Mouse (Mus musculus): ENCODE data around the gene Ly75. TPM values are rescaled to one million over a fixed set of nuclear protein-coding genes. Genes with fewer than 3 reads are reported as not detected.

Ly75 gene
- polyA plus RNA-seq, 1 experiment from 2014 or later, result 1.1 TPM

GRCm38 (mm10) chr2:60322031-60322726 lies 60.9 kb downstream of the Ly75 start:
- H3K9ac ChIP-seq, result no peak overlapping the region
- H3K9me3 ChIP-seq (replicated peaks), result no peaks in the 10 kb centered on the region
- ATAC-seq (ENCODE audit: insufficient number of reproducible peaks, low FRiP score, low TSS enrichment, low read depth), result no peak
- WGBS, result 36% methylated on average over 6 of the region's 6 CpGs
- no peaks in the 10 kb centered on the region for H3K36me3 ChIP-seq
- no peak overlapping the region for H3K27ac ChIP-seq (replicated peaks)
- no peak overlapping the region for H3K4me2 ChIP-seq (replicated peaks)
- no peaks in the 10 kb centered on the region for H3K27me3 ChIP-seq
- no peak overlapping the region for H3K4me3 ChIP-seq (replicated peaks)
- no peaks in the 10 kb centered on the region for H3K4me1 ChIP-seq

- no peaks in the 10 kb centered on the region for H3K27me3 ChIP-seq
- H3K36me3 ChIP-seq, result no peaks in the 10 kb centered on the region
- no peak overlapping the region for H3K27ac ChIP-seq (replicated peaks)
- no peak overlapping the region for H3K4me3 ChIP-seq (replicated peaks)
- 48% methylated on average over 4 of the region's 4 CpGs for WGBS
- no peak overlapping the region for H3K9ac ChIP-seq
- no peaks in the 10 kb centered on the region for H3K4me1 ChIP-seq
- no peak for ATAC-seq (ENCODE audit: insufficient number of reproducible peaks, low FRiP score, low TSS enrichment, low read depth)
- H3K4me2 ChIP-seq (replicated peaks), result no peak overlapping the region
- no peaks in the 10 kb centered on the region for H3K9me3 ChIP-seq (replicated peaks)
Measured at GRCm38 (mm10) chr2:60303796-60304195, 79.3 kb downstream of the Ly75 start.

DNA sequence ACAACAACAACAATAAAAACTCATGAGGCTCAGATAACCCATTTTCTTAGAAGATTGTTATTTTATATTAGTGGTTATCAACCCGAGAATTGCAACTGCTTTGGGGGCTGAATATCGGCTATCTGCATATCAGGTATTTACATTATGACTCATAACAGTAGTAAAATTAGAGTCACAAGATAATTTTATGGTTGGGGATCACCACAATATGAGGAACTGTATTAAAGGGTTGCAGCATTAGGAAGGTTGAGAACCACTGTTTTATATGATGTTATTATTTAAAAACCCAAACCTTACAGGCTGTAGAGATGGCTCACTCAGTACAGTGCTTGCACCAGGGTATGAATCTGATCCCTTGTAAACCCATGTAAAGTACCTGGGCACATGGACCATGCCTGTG lies 83.8 kb downstream of the Ly75 start:
- 88% methylated on average over 2 of the region's 2 CpGs for WGBS
- no peaks in the 10 kb centered on the region for H3K36me3 ChIP-seq
- H3K4me1 ChIP-seq, result no peaks in the 10 kb centered on the region
- H3K4me2 ChIP-seq (replicated peaks), result no peak overlapping the region
- ATAC-seq (ENCODE audit: insufficient number of reproducible peaks, low FRiP score, low TSS enrichment, low read depth), result no peak
- no peak overlapping the region for H3K4me3 ChIP-seq (replicated peaks)
- H3K27me3 ChIP-seq, result no peaks in the 10 kb centered on the region
- no peak overlapping the region for H3K27ac ChIP-seq (replicated peaks)
- no peaks in the 10 kb centered on the region for H3K9me3 ChIP-seq (replicated peaks)
- H3K9ac ChIP-seq, result no peak overlapping the region

DNA sequence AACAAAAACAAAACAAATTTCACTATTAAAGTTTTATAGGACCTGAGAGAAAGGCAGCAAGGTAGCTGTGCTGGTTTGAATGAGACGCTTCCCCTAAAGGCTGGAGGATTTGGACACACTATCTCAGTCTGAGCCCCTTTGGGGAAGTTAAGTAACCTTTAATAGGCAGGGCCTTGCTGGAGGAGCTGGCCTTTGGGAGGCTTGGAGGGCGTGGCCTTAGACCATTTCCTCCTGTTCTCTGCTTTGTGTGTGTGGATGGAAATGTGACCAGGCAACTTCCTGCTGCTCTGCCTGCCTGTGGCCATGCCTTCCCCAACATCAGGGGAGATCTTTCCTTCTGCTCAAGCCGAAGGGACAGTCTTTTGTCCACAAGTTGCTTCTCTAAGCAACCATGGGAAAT lies 84.8 kb downstream of the Ly75 start:
- 76% methylated on average over 3 of the region's 3 CpGs for WGBS
- no peak overlapping the region for H3K9ac ChIP-seq
- no peak overlapping the region for H3K4me2 ChIP-seq (replicated peaks)
- no peaks in the 10 kb centered on the region for H3K36me3 ChIP-seq
- no peaks in the 10 kb centered on the region for H3K9me3 ChIP-seq (replicated peaks)
- H3K4me3 ChIP-seq (replicated peaks), result no peak overlapping the region
- H3K27me3 ChIP-seq, result no peaks in the 10 kb centered on the region
- ATAC-seq (ENCODE audit: insufficient number of reproducible peaks, low FRiP score, low TSS enrichment, low read depth), result no peak
- H3K27ac ChIP-seq (replicated peaks), result no peak overlapping the region
- H3K4me1 ChIP-seq, result no peaks in the 10 kb centered on the region

- Histone ChIP-seq H3K36me3 (no peaks in the 10 kb centered on the region), H3K4me3 (replicated peaks) (no peak overlapping the region), H3K4me1 (no peaks in the 10 kb centered on the region), H3K27ac (replicated peaks) (no peak overlapping the region), H3K9ac (no peak overlapping the region), H3K4me2 (replicated peaks) (no peak overlapping the region), H3K27me3 (no peaks in the 10 kb centered on the region), H3K9me3 (replicated peaks) (no peaks in the 10 kb centered on the region)
- ATAC-seq (ENCODE audit: insufficient number of reproducible peaks, low FRiP score, low TSS enrichment, low read depth), result no peak
- WGBS, result 75% methylated on average over 4 of the region's 4 CpGs
Measured at GRCm38 (mm10) chr2:60291381-60291780, 91.7 kb downstream of the Ly75 start.

DNA sequence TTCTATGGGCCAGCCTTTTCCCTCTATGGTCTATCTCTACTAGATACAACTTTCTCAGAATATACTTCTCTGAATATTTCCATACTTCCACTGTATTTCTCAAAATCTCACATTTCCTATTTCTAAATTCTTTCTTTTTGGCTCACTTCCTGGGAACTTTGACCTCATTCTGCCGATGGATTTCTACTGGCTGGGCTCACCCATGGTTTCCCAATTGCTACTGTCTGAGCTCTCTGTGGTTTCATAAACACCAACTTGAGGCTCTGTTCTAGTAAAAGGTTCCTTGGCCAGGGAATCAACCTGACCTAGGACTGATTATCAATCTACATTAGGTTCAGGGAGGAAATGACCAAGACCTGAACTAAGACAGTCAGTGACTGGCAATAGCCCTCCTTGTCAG lies 93.7 kb downstream of the Ly75 start:
- no peaks in the 10 kb centered on the region for H3K36me3 ChIP-seq
- WGBS, result 77% methylated on average over 1 of the region's 1 CpGs
- no peaks in the 10 kb centered on the region for H3K4me1 ChIP-seq
- no peak overlapping the region for H3K4me2 ChIP-seq (replicated peaks)
- H3K9ac ChIP-seq, result no peak overlapping the region
- no peak overlapping the region for H3K4me3 ChIP-seq (replicated peaks)
- H3K27me3 ChIP-seq, result no peaks in the 10 kb centered on the region
- H3K9me3 ChIP-seq (replicated peaks), result no peaks in the 10 kb centered on the region
- no peak for ATAC-seq (ENCODE audit: insufficient number of reproducible peaks, low FRiP score, low TSS enrichment, low read depth)
- H3K27ac ChIP-seq (replicated peaks), result no peak overlapping the region

DNA sequence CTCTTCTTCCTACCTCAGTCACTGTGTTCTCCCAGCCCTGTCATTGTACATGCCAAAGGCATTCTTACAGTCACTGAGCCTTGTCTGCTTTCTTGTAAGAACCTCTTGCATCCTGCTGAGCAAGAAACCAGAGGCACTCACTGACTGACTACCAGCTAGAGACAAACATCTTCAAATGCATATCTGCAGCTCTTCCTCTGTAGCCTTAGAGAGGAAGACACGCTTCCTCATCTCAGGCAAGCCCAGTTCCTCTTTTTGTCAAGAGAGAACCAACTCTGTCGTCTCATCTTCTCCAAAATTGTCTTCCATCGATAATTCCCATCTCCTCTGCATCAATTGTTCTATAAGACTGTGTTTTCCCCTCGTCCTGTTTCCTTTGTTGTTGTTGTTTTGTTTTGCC lies 94.5 kb downstream of the Ly75 start:
- Histone ChIP-seq H3K27me3 (no peaks in the 10 kb centered on the region), H3K4me1 (0 out of 2 replicates have a peak, but pooled peaks cover 1% of the 10 kb centered on the region), H3K36me3 (no peaks in the 10 kb centered on the region), H3K4me3 (replicated peaks) (no peak overlapping the region), H3K27ac (replicated peaks) (no peak overlapping the region), H3K4me2 (replicated peaks) (no peak overlapping the region), H3K9ac (no peak overlapping the region), H3K9me3 (replicated peaks) (no peaks in the 10 kb centered on the region)
- WGBS, result 77% methylated on average over 4 of the region's 4 CpGs
- ATAC-seq (ENCODE audit: insufficient number of reproducible peaks, low FRiP score, low TSS enrichment, low read depth), result no peak

DNA sequence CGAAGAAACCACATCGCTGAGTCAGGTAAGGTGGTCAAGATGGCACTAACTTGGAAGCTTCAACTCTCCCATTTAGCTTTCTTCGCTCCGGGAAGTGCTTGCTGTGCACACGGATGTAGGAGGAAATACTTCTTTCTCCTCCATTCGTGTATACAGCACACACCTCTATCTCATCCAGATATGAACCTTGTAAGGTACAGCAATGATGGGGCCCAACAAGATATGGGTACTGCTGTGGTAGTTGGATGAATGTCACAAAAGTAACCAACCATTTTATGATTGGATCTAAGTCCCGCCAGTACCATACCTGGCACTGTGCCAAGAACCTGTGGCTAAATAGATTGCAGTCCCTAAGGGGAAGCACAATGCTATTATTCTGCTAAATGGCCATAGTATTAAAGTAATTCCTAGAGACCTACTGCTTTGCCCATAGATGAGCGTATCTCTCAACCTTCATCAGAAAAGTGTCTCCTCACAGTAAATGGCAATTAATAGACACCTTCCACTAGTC lies 97.9 kb downstream of the Ly75 start:
- no peaks in the 10 kb centered on the region for H3K9me3 ChIP-seq (replicated peaks)
- H3K36me3 ChIP-seq, result no peaks in the 10 kb centered on the region
- 85% methylated on average over 8 of the region's 8 CpGs for WGBS
- H3K4me3 ChIP-seq (replicated peaks), result no peak overlapping the region
- no peak overlapping the region for H3K27ac ChIP-seq (replicated peaks)
- 0 out of 2 replicates have a peak, but pooled peaks cover 7% of the 10 kb centered on the region for H3K4me1 ChIP-seq
- ATAC-seq (ENCODE audit: insufficient number of reproducible peaks, low FRiP score, low TSS enrichment, low read depth), result no peak
- no peaks in the 10 kb centered on the region for H3K27me3 ChIP-seq
- no peak overlapping the region for H3K4me2 ChIP-seq (replicated peaks)
- H3K9ac ChIP-seq, result no peak overlapping the region

- H3K9ac ChIP-seq, result peak within 1 kb of the TSS; percentile 48
- no peaks in the 10 kb centered on the region for H3K36me3 ChIP-seq
- peak within 1 kb of the TSS; percentile 57 for H3K4me3 ChIP-seq (replicated peaks)
- no peak for ATAC-seq (ENCODE audit: insufficient number of reproducible peaks, low FRiP score, low TSS enrichment, low read depth)
- no peaks in the 10 kb centered on the region for H3K9me3 ChIP-seq (replicated peaks)
- H3K27ac ChIP-seq (replicated peaks), result peak within 1 kb of the TSS; percentile 71
- peak within 1 kb of the TSS; percentile 92 for H3K4me2 ChIP-seq (replicated peaks)
- H3K4me1 ChIP-seq, result 0 out of 2 replicates have a peak, but pooled peaks cover 7% of the 10 kb centered on the region
- WGBS, result 59% methylated on average over 4 of the region's 4 CpGs
- H3K27me3 ChIP-seq, result no peaks in the 10 kb centered on the region
Measured at GRCm38 (mm10) chr2:60284467-60284821, 98.7 kb downstream of the Ly75 start, which contains the start of gene Cd302. Cd302 (minus strand) TSS chr2:60284488.

- Histone ChIP-seq H3K4me2 (replicated peaks) (peak overlapping the region; percentile 92), H3K36me3 (no peaks in the 10 kb centered on the region), H3K27me3 (no peaks in the 10 kb centered on the region), H3K4me1 (0 out of 2 replicates have a peak, but pooled peaks cover 7% of the 10 kb centered on the region), H3K9ac (peak overlapping the region; percentile 48), H3K4me3 (replicated peaks) (peak overlapping the region; percentile 57), H3K9me3 (replicated peaks) (no peaks in the 10 kb centered on the region), H3K27ac (replicated peaks) (peak overlapping the region; percentile 71)
- ATAC-seq (ENCODE audit: insufficient number of reproducible peaks, low FRiP score, low TSS enrichment, low read depth), result peak; percentile 91
- under 1% methylated on average over 42 of the region's 42 CpGs for WGBS
Measured at GRCm38 (mm10) chr2:60283751-60284466, 99.2 kb downstream of the Ly75 start.

DNA sequence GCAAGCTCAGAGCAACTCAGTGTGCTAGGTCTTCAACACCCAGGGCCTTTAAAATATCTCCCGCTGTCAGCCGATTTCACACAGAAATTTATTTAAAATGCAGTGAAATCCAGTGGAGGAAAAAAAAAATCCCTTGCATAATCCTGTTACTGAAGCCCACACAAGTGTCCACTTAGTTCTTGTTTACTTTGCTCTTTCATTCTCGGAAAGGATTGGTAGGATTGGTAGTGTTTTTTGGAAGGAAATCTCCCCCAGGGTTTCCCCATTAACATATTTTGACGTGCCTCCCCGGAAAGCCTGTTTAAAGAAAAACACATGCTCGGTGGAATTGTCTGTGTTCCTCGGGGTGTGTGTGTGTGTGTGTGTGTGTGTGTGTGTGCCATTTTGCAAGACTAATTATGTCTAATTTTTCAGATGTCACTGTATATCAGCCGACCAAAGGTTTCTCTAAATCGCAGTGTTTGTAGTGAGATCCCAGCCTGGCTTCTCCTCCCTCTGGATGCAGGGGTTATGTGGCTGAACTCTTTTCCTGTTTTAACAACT lies 99.8 kb downstream of the Ly75 start:
- H3K9ac ChIP-seq, result peak overlapping the region; percentile 48
- no peak for ATAC-seq (ENCODE audit: insufficient number of reproducible peaks, low FRiP score, low TSS enrichment, low read depth)
- no peaks in the 10 kb centered on the region for H3K36me3 ChIP-seq
- peak overlapping the region; percentile 71 for H3K27ac ChIP-seq (replicated peaks)
- H3K4me2 ChIP-seq (replicated peaks), result peak overlapping the region; percentile 92
- WGBS, result 5% methylated on average over 9 of the region's 9 CpGs
- 0 out of 2 replicates have a peak, but pooled peaks cover 7% of the 10 kb centered on the region for H3K4me1 ChIP-seq
- H3K4me3 ChIP-seq (replicated peaks), result peak overlapping the region; percentile 57
- no peaks in the 10 kb centered on the region for H3K9me3 ChIP-seq (replicated peaks)
- no peaks in the 10 kb centered on the region for H3K27me3 ChIP-seq
